Mouse (Mus musculus) midbrain, embryonic 11.5 days (tissue): ENCODE data around the gene Medag. TPM values are rescaled to one million over a fixed set of nuclear protein-coding genes. Genes with fewer than 3 reads are reported as not detected.

ENCODE experiments used
- polyA plus RNA-seq: library from polyadenylated mRNA; unstranded; fragments of >200 nt; fragmentation: Nextera tagmentation; extraction: Ambion mirVana; gene quantifications from 2 replicates; pipeline ENCODE4 v1.2.1, GENCODE M21; 2014

Gene Medag
- polyA plus RNA-seq, 1 experiment from 2014 or later: 0.66 TPM

Other genes starting within 250 kb of the Medag start
- gene Uspl1, start 227.4 kb upstream of the Medag start, polyA plus RNA-seq: 81.3 and 83.3 TPM in 2 replicates
- gene Hmgb1, start 227.3 kb upstream of the Medag start, polyA plus RNA-seq: 1,896 and 1,979 TPM in 2 replicates
- 6.3 and 9.3 TPM in 2 replicates for gene Alox5ap, start 147.0 kb upstream of the Medag start, polyA plus RNA-seq
- gene Tex26, start 27.9 kb downstream of the Medag start, polyA plus RNA-seq: 1.2 and 1.5 TPM in 2 replicates
- gene Wdr95, start 116.9 kb downstream of the Medag start, polyA plus RNA-seq: 0.08 and 0.33 TPM in 2 replicates
- 131 and 145 TPM in 2 replicates for gene Hsph1, start 224.6 kb downstream of the Medag start, polyA plus RNA-seq